Mouse (Mus musculus) midbrain, embryonic 12.5 days (tissue): ENCODE results near the gene Vgll4. TPM values are rescaled to one million over a fixed set of nuclear protein-coding genes. Genes with fewer than 3 reads are reported as not detected.

ENCODE experiments used
- ATAC-seq: fragments of 200-750 bp; cut with Nextera tagmentation; 2 replicates; pipeline ENCODE4 v1.8.0; 2017; ENCODE audit warnings: low read depth, moderate TSS enrichment, moderate library complexity; ENCODE audit not compliant: low FRiP score
- H3K27ac ChIP-seq: fragments of 300-500 bp; sonication (generic); replicated peaks from 2 replicates; pipeline ENCODE4 v1.5.1; 2016; ENCODE audit warnings: mild to moderate bottlenecking
- H3K27me3 ChIP-seq: fragments of 300-500 bp; sonication (generic); 2 replicates; pipeline ENCODE4 v1.6.1; 2016; ENCODE audit warnings: mild to moderate bottlenecking
- H3K36me3 ChIP-seq: fragments of 300-500 bp; sonication (generic); 2 replicates; pipeline ENCODE4 v1.6.1; 2016
- H3K4me1 ChIP-seq: fragments of 300-500 bp; sonication (generic); 2 replicates; pipeline ENCODE4 v1.6.1; 2016
- H3K4me2 ChIP-seq: fragments of 300-500 bp; sonication (generic); replicated peaks from 2 replicates; pipeline ENCODE4 v1.6.1; 2016; ENCODE audit warnings: mild to moderate bottlenecking, moderate library complexity
- H3K4me3 ChIP-seq: fragments of 300-500 bp; sonication (generic); 2 replicates; pipeline ENCODE4 v1.5.1; 2016; ENCODE audit warnings: mild to moderate bottlenecking
- H3K9ac ChIP-seq: fragments of 300-500 bp; sonication (generic); replicated peaks from 2 replicates; pipeline ENCODE4 v1.6.1; 2016; ENCODE audit warnings: mild to moderate bottlenecking, moderate library complexity
- H3K9me3 ChIP-seq: fragments of 300-500 bp; sonication (generic); 2 replicates; pipeline ENCODE4 v1.6.1; 2016; ENCODE audit warnings: mild to moderate bottlenecking
- WGBS: fragments of 180-500 bp; shearing (Covaris S2); methylation state at CpG from one replicate; pipeline ENCODE4 v1.1.7; 2016; 5-methylcytosine and 5-hydroxymethylcytosine counted together
- polyA plus RNA-seq: library from polyadenylated mRNA; unstranded; fragments of >200 nt; fragmentation: Nextera tagmentation; extraction: Ambion mirVana; gene quantifications from 2 replicates; pipeline ENCODE4 v1.2.1, GENCODE M21; 2016

Vgll4 gene
- polyA plus RNA-seq, 1 experiment from 2014 or later = 85.6 TPM

DNA sequence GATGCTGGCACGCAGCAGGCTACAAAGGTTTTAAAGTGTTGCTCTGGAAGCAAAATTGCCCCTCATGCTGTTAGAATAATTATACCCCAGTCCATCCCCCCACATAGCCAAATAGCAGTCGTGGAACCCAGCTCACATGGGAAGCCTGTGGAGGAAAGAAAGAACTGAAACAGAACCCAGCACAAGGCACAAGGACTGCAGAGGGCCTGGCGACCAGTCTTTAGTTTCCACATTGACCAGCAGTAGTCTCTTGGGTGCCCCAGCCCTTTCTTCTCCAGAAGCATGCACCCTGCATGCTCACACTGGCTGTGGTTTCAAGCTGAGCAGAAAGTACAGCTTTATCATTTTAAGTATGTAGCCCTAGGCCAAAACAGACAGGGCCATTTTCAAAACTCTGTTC, 127.7 kb downstream of the Vgll4 start:
- H3K4me3 ChIP-seq = no peak overlapping the region
- no peaks in the 10 kb centered on the region for H3K36me3 ChIP-seq
- no peak overlapping the region for H3K9ac ChIP-seq
- H3K27me3 ChIP-seq = no peaks in the 10 kb centered on the region
- no peak overlapping the region for H3K4me2 ChIP-seq
- H3K4me1 ChIP-seq = peaks cover 23% of the 10 kb centered on the region
- H3K9me3 ChIP-seq = no peaks in the 10 kb centered on the region
- 70% methylated on average over 3 of the region's 3 CpGs for WGBS
- no peak for ATAC-seq
- peak overlapping the region; percentile 21; the same call in 1 of the 2 replicates for H3K27ac ChIP-seq

DNA sequence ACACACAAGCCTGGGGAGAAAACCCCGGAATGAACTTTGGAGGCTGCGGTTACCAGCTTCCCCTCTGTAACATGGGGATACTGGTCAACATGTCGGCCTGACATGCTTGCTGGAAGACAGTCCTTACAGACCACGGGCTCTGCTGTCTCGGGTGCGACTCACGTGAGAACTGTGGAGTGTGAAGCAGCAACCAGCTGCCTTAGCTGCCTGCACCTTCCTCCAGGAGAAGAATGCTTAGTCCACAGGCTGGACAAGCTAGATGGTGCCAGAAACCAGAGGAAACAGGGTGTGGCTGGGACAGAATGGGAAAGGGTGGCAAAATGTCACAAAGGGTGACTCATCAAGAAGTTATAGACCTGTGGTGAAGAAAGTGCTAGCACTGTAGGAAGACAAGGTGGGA, 129.8 kb downstream of the Vgll4 start:
- H3K9ac ChIP-seq = no peak overlapping the region
- no peak for ATAC-seq
- no peak overlapping the region for H3K4me3 ChIP-seq
- H3K4me2 ChIP-seq = no peak overlapping the region
- no peaks in the 10 kb centered on the region for H3K27me3 ChIP-seq
- no peaks in the 10 kb centered on the region for H3K36me3 ChIP-seq
- whole genome bisulfite sequencing = 93% methylated on average over 7 of the region's 7 CpGs
- H3K27ac ChIP-seq = no peak overlapping the region
- peaks cover 14% of the 10 kb centered on the region for H3K4me1 ChIP-seq
- no peaks in the 10 kb centered on the region for H3K9me3 ChIP-seq

DNA sequence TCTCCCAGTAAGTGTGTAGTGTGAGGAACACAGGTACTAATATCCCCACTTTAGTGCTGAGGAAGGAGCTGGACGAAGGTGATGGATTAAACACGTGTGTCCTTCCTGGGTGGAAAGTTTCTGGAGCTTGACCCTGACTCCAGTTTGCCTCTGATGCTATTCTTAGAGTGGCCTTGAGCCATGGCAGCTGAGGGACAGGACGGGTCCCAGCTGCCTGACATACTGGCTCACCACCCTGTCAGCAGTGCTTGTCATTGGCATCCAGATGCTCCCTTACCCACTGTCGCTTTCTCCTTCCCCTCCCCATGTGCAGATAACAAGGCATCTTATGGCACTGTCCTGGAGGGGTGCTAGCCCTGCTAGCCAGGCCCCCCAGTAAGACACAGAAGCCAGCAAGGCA, 130.9 kb downstream of the Vgll4 start:
- Histone ChIP-seq H3K9ac (no peak overlapping the region), H3K36me3 (no peaks in the 10 kb centered on the region), H3K4me2 (no peak overlapping the region), H3K4me1 (peaks cover 14% of the 10 kb centered on the region), H3K4me3 (no peak overlapping the region), H3K27me3 (no peaks in the 10 kb centered on the region), H3K27ac (no peak overlapping the region), H3K9me3 (no peaks in the 10 kb centered on the region)
- ATAC-seq = no peak
- WGBS = 86% methylated on average over 4 of the region's 4 CpGs

DNA sequence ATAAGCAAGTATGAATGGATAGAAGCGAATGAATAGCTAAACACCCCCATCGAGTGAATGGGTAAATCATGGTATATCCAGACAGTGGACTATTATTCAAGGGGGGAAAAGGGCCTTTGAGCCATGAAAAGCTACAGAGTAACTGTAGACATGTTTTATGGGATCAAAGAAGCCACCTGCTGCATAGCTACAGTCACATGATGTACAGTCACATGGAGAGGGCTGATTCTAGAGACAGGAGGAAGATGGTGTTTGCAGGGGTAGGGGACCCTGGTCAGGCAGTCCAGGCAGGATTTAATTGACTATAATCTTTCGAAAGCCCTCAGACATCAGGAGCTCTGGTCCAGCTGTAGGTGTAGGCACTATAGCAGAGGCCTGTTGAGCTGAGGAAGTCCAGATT, 133.4 kb downstream of the Vgll4 start:
- H3K4me1 ChIP-seq = peaks cover 12% of the 10 kb centered on the region
- no peaks in the 10 kb centered on the region for H3K9me3 ChIP-seq
- H3K36me3 ChIP-seq = no peaks in the 10 kb centered on the region
- no peak overlapping the region for H3K4me3 ChIP-seq
- no peak overlapping the region for H3K9ac ChIP-seq
- WGBS = 80% methylated on average over 3 of the region's 3 CpGs
- H3K4me2 ChIP-seq = no peak overlapping the region
- H3K27me3 ChIP-seq = no peaks in the 10 kb centered on the region
- no peak for ATAC-seq
- no peak overlapping the region for H3K27ac ChIP-seq

DNA sequence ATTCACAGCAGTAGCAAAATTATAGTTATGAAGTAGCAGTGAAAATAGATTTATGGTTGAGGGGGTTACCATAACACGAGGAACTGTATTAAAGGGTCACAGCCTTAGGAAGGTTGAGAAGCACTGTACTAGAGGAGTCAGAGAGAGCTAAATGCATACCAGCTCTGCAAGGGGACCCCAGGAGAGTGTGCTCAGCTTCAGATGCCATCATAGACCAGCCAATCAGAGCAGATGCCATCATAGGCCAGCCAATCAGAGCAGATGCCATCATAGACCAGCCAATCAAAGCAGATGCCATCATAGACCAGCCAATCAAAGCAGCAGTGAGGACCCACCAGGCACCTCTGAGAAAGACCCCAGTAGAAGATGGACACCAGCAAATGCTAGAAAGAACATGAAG, 134.0 kb downstream of the Vgll4 start:
- H3K27me3 ChIP-seq = no peaks in the 10 kb centered on the region
- no peaks in the 10 kb centered on the region for H3K9me3 ChIP-seq
- no peak overlapping the region for H3K4me3 ChIP-seq
- peaks cover 5% of the 10 kb centered on the region for H3K4me1 ChIP-seq
- H3K36me3 ChIP-seq = no peaks in the 10 kb centered on the region
- WGBS = 84% methylated on average over 1 of the region's 1 CpGs
- ATAC-seq = no peak
- H3K27ac ChIP-seq = no peak overlapping the region
- H3K4me2 ChIP-seq = no peak overlapping the region
- H3K9ac ChIP-seq = no peak overlapping the region

DNA sequence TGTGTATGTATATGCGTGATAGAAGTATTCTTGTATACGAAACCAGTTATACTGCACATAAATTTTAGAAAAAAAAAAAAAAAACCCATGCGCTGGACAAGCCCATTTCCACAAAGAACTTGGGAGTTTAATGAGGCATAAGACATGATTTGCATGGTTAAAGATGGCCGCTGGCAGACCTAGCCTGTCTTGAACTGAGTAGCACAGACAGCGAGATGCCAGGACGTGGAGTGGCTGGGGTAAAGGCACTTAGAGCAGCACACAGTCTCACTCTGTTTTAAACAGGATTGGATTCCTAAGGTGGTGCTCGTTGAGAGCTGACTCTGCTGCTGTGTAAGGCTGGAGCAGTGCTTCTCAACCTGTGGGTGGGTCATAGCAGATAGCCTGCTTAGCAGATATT, 134.4 kb downstream of the Vgll4 start:
- Histone ChIP-seq H3K9ac (no peak overlapping the region), H3K36me3 (no peaks in the 10 kb centered on the region), H3K4me2 (no peak overlapping the region), H3K27me3 (no peaks in the 10 kb centered on the region), H3K4me3 (no peak overlapping the region), H3K9me3 (no peaks in the 10 kb centered on the region), H3K27ac (no peak overlapping the region), H3K4me1 (0 out of 2 replicates have a peak, but pooled peaks cover 1% of the 10 kb centered on the region)
- ATAC-seq = no peak
- whole genome bisulfite sequencing = 79% methylated on average over 7 of the region's 7 CpGs

DNA sequence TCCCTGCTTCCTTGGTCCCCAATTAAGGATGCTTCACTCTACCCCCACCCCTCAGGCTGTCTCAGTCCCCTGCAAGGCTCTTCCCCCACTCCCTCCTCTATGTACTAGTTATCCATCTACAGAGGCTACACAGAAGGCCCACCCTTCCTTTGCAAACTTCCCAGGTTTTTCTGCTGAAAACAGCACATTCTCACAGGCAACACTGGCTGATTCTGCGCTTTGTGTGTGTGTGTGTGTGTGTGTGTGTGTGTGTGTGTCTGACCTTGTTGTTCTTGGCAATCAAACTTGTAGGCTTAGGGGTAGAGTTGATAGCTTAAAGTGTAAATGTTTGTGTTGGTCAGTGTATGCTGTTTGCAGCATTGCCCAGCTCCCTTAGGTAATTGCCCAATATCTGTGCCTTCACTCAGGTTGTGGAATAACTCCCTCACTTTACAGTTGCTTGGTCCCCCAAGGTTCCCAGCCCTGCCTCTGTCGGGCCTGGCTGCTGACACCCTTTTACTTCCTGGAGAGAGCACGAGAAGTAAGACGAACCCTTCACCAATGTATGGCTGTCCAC, 135.9 kb downstream of the Vgll4 start:
- H3K4me3 ChIP-seq = no peak overlapping the region
- 76% methylated on average over 4 of the region's 4 CpGs for WGBS
- H3K9me3 ChIP-seq = no peaks in the 10 kb centered on the region
- no peaks in the 10 kb centered on the region for H3K36me3 ChIP-seq
- no peak for ATAC-seq
- H3K9ac ChIP-seq = no peak overlapping the region
- H3K4me1 ChIP-seq = no peaks in the 10 kb centered on the region
- H3K27me3 ChIP-seq = no peaks in the 10 kb centered on the region
- H3K27ac ChIP-seq = no peak overlapping the region
- no peak overlapping the region for H3K4me2 ChIP-seq

DNA sequence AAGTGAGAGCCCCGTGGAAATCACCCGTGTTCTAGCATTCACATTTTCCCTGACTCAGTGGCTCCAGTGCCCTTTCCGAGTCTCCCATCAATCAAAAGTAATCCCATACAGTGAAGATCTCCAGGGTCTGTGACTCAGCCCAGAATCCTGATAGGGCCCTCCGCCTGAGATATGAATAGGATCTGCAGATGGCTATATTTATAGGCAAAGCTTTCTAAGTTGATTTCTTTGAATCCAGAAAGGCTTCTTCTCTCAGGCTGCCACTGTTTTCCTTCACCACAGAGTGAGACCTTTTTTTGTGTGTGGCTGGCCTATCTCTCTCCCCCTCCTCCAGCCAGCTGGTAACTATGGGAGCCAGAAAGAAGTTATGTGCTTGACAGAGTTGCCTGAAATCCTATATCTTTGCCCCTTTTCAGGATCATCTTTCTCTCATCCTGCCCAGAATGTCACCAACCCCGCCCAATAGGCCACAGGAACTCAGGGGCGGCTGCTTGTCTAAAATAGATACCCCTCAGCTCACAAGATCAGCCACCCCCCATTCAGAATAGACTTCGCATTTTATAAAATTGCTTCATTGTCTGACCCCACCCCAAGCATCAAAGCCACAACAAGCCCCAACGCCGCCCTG, 136.6 kb downstream of the Vgll4 start:
- H3K4me2 ChIP-seq = no peak overlapping the region
- ATAC-seq = no peak
- H3K27me3 ChIP-seq = no peaks in the 10 kb centered on the region
- H3K27ac ChIP-seq = no peak overlapping the region
- no peak overlapping the region for H3K4me3 ChIP-seq
- H3K36me3 ChIP-seq = no peaks in the 10 kb centered on the region
- H3K4me1 ChIP-seq = no peaks in the 10 kb centered on the region
- WGBS = 76% methylated on average over 9 of the region's 9 CpGs
- no peaks in the 10 kb centered on the region for H3K9me3 ChIP-seq
- H3K9ac ChIP-seq = no peak overlapping the region

DNA sequence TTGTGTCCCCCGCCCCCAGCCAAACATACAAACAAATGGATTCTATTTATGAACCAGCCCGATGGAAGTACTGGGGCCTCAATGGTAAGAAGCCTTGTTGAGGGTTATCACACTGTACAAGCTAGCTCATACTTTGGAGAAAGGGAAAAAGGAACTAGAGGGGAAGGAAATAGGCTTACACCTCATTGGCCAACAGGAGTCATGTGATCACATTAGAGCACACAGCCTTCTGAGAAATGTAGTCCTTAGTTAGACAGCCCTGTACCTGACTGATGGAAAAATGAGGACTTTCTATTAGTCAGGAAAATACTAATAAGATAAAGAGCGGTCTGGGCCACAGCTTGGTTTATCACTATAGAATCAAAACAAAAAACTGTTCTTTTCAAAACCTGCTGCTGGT, 138.0 kb downstream of the Vgll4 start:
- 95% methylated on average over 3 of the region's 3 CpGs for WGBS
- no peak overlapping the region for H3K4me2 ChIP-seq
- H3K36me3 ChIP-seq = no peaks in the 10 kb centered on the region
- no peaks in the 10 kb centered on the region for H3K9me3 ChIP-seq
- H3K4me1 ChIP-seq = no peaks in the 10 kb centered on the region
- no peak for ATAC-seq
- H3K27ac ChIP-seq = no peak overlapping the region
- no peaks in the 10 kb centered on the region for H3K27me3 ChIP-seq
- no peak overlapping the region for H3K9ac ChIP-seq
- no peak overlapping the region for H3K4me3 ChIP-seq

DNA sequence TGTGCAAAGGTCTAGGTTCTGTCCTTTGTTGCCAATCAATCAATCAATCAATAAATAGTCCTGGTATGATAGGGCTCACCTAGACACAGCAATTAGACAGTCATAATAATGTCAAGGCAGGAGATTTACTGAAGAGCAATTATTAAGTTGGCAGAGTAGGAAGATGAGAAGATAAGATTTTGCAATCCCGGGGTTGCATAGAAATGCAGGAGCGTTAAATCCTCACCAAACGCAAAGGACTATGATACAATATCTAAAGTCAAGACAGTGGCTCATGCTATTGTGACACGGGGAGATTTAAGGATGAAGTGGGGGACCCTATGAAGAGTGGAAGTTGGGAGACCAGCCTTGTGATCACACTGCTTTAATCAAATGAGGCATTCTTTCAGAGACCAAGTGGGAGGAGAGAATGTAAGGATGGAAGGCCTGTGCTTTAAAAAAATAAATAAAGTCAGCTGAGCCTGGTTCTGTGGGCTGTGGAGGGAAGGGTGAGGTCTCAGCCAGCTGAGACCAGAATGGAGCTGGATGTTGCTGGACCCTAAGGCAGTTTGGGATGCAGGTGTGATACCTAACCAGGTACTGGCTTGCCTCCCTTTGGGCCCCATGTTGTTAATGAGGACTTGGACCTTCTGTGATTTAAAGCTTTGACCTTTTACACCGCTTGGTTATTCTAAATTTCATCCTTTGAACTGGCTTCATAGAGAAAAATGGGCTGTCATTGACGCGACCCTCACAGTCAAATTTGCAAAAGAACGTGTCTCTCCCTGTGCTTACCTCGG, 139.9 kb downstream of the Vgll4 start:
- no peak overlapping the region for H3K27ac ChIP-seq
- H3K9ac ChIP-seq = no peak overlapping the region
- no peaks in the 10 kb centered on the region for H3K36me3 ChIP-seq
- H3K4me2 ChIP-seq = no peak overlapping the region
- H3K9me3 ChIP-seq = no peaks in the 10 kb centered on the region
- H3K4me1 ChIP-seq = no peaks in the 10 kb centered on the region
- ATAC-seq = no peak
- 89% methylated on average over 9 of the region's 9 CpGs for WGBS
- H3K4me3 ChIP-seq = no peak overlapping the region
- no peaks in the 10 kb centered on the region for H3K27me3 ChIP-seq

DNA sequence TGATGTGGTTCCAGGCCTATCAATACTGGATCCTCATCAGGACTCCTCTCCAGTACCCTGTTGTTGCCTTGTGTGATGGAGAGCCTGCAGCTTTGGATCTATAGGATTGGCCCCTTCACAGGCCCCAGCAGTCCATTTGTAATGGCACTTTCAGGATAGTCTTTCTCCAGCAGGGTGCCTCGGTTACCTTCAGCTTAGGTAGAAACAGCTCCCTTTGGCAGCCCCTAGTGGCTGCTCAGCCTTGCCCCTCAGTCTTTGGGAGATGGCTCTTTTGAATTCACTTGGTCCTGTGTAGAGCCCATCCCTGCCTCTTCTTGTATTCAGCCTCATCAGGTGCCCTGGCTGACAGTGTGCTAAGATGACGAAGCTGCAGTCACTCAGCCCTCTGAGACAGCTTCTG, 142.9 kb downstream of the Vgll4 start:
- Histone ChIP-seq H3K4me3 (no peak overlapping the region), H3K27ac (no peak overlapping the region), H3K27me3 (no peaks in the 10 kb centered on the region), H3K4me2 (no peak overlapping the region), H3K9me3 (no peaks in the 10 kb centered on the region), H3K4me1 (no peaks in the 10 kb centered on the region), H3K9ac (no peak overlapping the region), H3K36me3 (no peaks in the 10 kb centered on the region)
- WGBS = 75% methylated on average over 2 of the region's 2 CpGs
- ATAC-seq = no peak

DNA sequence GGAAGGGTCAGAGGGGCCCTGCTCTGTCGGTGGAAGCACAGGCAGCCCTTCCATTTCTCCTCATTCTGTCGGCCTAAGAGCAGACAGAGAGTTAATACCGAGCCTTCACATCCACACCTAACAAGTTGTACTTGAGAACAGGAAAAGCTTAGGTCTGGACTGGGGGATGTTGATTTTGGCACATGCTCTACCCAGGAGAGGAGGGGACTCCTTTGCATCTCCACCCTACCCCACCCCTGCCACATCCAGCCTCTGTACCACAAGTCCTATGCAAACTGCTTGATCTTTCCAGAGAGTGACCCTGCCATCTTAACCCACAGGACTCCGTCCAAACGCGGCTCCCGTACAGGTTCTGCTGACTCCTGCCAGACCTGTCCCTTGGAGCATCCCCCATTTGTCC, 148.1 kb downstream of the Vgll4 start:
- H3K27me3 ChIP-seq = no peaks in the 10 kb centered on the region
- H3K9me3 ChIP-seq = no peaks in the 10 kb centered on the region
- no peak for ATAC-seq
- H3K27ac ChIP-seq = no peak overlapping the region
- no peaks in the 10 kb centered on the region for H3K36me3 ChIP-seq
- no peak overlapping the region for H3K9ac ChIP-seq
- H3K4me3 ChIP-seq = no peak overlapping the region
- 0 out of 2 replicates have a peak, but pooled peaks cover 7% of the 10 kb centered on the region for H3K4me1 ChIP-seq
- H3K4me2 ChIP-seq = no peak overlapping the region
- 93% methylated on average over 7 of the region's 7 CpGs for WGBS
